Mouse (Mus musculus) cortical plate, adult 2 months (tissue): ENCODE data around the gene Hsd17b12. TPM values are rescaled to one million over a fixed set of nuclear protein-coding genes. Genes with fewer than 3 reads are reported as not detected.

Experiments
- H3K27ac ChIP-seq: fragments of 200-500 bp; 2 replicates; pipeline ENCODE4 v1.5.1; 2012; ENCODE audit warnings: low read length, control low read depth, inconsistent platforms; ENCODE audit not compliant: insufficient read depth
- H3K4me1 ChIP-seq: fragments of 200-500 bp; 2 replicates; pipeline ENCODE4 v1.6.1; 2011; ENCODE audit warnings: low read length; ENCODE audit not compliant: control insufficient read depth, insufficient read depth
- H3K4me3 ChIP-seq: fragments of 200-500 bp; 2 replicates; pipeline ENCODE4 v1.5.1; 2011; ENCODE audit warnings: mild to moderate bottlenecking, low read length, control low read depth; ENCODE audit not compliant: insufficient read depth
- CTCF ChIP-seq: fragments of 200-500 bp; IDR thresholded peaks from 2 replicates; pipeline ENCODE4 v1.5.1; 2011; ENCODE audit warnings: mild to moderate bottlenecking, control low read depth, low read length; ENCODE audit not compliant: insufficient read depth; ENCODE audit errors: extremely low read depth
- POLR2A ChIP-seq: fragments of 200-500 bp; IDR thresholded peaks from 2 replicates; pipeline ENCODE4 v1.6.1; 2011; ENCODE audit warnings: mild to moderate bottlenecking, low read length, control low read depth; ENCODE audit not compliant: insufficient read depth; ENCODE audit errors: extremely low read depth
- polyA plus RNA-seq: library from polyadenylated mRNA; depleted of rRNA; stranded (reverse); fragments of >200 nt; gene quantifications from 2 replicates; pipeline ENCODE4 v1.2.3, GENCODE M21; 2012

Gene Hsd17b12
- polyA plus RNA-seq, 1 experiment: 65.0 TPM

GRCm38 (mm10) chr2:94035428-94036331 is 122.1 kb downstream of the Hsd17b12 start:
- TF ChIP-seq POLR2A (no peak), CTCF (peak; percentile 99)
- H3K4me3 ChIP-seq: no peak overlapping the region
- H3K27ac ChIP-seq: no peak overlapping the region
- no peaks in the 10 kb centered on the region for H3K4me1 ChIP-seq

GRCm38 (mm10) chr2:94030602-94031001 is 127.2 kb downstream of the Hsd17b12 start:
- Histone ChIP-seq H3K4me1 (no peaks in the 10 kb centered on the region), H3K4me3 (no peak overlapping the region), H3K27ac (no peak overlapping the region)
- no peak for TF ChIP-seq CTCF
- TF ChIP-seq POLR2A: no peak

GRCm38 (mm10) chr2:94024637-94025036 is 133.1 kb downstream of the Hsd17b12 start:
- H3K27ac ChIP-seq: no peak overlapping the region
- TF ChIP-seq CTCF (no peak), POLR2A (no peak)

GRCm38 (mm10) chr2:94010335-94011291 is 147.2 kb downstream of the Hsd17b12 start, which contains the start of gene Alkbh3:
Gene Alkbh3, minus strand, starts transcription at chr2:94010807.
- Histone ChIP-seq H3K4me3 (peak within 1 kb of the TSS; percentile 74), H3K4me1 (peaks cover 5% of the 10 kb centered on the region), H3K27ac (no peak within 1 kb of the TSS)
- TF ChIP-seq CTCF: no peak
- TF ChIP-seq POLR2A: peak; percentile 72

More at GRCm38 (mm10) chr2:94024637-94025036, 133.1 kb downstream of the Hsd17b12 start:
- no peak overlapping the region for H3K4me3 ChIP-seq
- H3K4me1 ChIP-seq: no peaks in the 10 kb centered on the region

- TF ChIP-seq POLR2A (no peak), CTCF (peak; percentile 95)
- Histone ChIP-seq H3K4me3 (no peak overlapping the region), H3K4me1 (no peaks in the 10 kb centered on the region), H3K27ac (no peak overlapping the region)
Measured at GRCm38 (mm10) chr2:94002331-94002730, 155.4 kb downstream of the Hsd17b12 start.

GRCm38 (mm10) chr2:94001918-94002317 is 155.8 kb downstream of the Hsd17b12 start:
- H3K27ac ChIP-seq: no peak overlapping the region
- no peaks in the 10 kb centered on the region for H3K4me1 ChIP-seq
- H3K4me3 ChIP-seq: no peak overlapping the region
- TF ChIP-seq CTCF: no peak
- TF ChIP-seq POLR2A: no peak

GRCm38 (mm10) chr2:94001411-94001810 is 156.4 kb downstream of the Hsd17b12 start:
- Histone ChIP-seq H3K4me3 (no peak overlapping the region), H3K4me1 (no peaks in the 10 kb centered on the region), H3K27ac (no peak overlapping the region)
- no peak for TF ChIP-seq CTCF
- no peak for TF ChIP-seq POLR2A

GRCm38 (mm10) chr2:93996254-93996653 is 161.5 kb downstream of the Hsd17b12 start, which contains the start of gene Gm27027:
Gene Gm27027, minus strand, starts transcription at chr2:93996354.
- TF ChIP-seq POLR2A (no peak), CTCF (no peak)
- H3K4me3 ChIP-seq: no peak within 1 kb of the TSS

GRCm38 (mm10) chr2:93992810-93993209 is 165.0 kb downstream of the Hsd17b12 start:
- Histone ChIP-seq H3K27ac (peak overlapping the region; percentile 52; the same call in 1 of the 2 replicates), H3K4me3 (no peak overlapping the region), H3K4me1 (peaks cover 8% of the 10 kb centered on the region; the same call in 1 of the 2 replicates)
- TF ChIP-seq CTCF: no peak
- no peak for TF ChIP-seq POLR2A

More at GRCm38 (mm10) chr2:93996254-93996653, 161.5 kb downstream of the Hsd17b12 start, which contains the start of gene Gm27027:
- H3K27ac ChIP-seq: no peak within 1 kb of the TSS
- peaks cover 8% of the 10 kb centered on the region; the same call in 1 of the 2 replicates for H3K4me1 ChIP-seq

- peaks cover 8% of the 10 kb centered on the region; the same call in 1 of the 2 replicates for H3K4me1 ChIP-seq
- H3K27ac ChIP-seq: peak overlapping the region; percentile 52; the same call in 1 of the 2 replicates
- H3K4me3 ChIP-seq: no peak overlapping the region
- TF ChIP-seq CTCF: no peak
- no peak for TF ChIP-seq POLR2A
Measured at GRCm38 (mm10) chr2:93992259-93992658, 165.5 kb downstream of the Hsd17b12 start.
